Mouse (Mus musculus): ENCODE results near the gene Rnasel. TPM values are rescaled to one million over a fixed set of nuclear protein-coding genes. Genes with fewer than 3 reads are reported as not detected.

Rnasel gene
- polyA plus RNA-seq, 2 experiments, result 15.6 to 17.8 TPM

DNA sequence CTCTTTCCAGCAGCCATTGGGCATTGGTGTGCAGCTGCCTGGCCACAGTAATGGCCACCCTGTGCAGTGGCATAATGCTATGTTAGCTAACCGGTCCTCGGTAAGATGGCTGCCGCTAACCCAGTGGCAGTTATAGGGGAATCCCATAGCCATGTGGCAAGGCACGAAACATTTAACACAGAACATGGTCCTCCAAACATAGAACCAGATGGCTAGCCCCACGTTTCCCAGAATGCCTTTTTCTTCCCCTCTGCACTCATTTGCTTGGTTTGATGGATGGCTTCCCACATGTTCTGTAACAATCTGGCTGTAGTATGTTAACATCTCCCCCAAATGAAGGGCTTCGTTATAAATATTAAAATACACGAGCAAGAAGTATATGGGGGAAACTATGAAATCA is 27.0 kb downstream of the Rnasel start:
- no peaks in the 10 kb centered on the region for H3K4me1 ChIP-seq (replicated peaks; ENCODE audit: control insufficient read depth in 2 of 2, insufficient read depth in 2 of 2, low read length in 1 of 2)
- DNase-seq (ENCODE audit: low read depth in 3 of 3, low spot score in 3 of 3), result no peak
- no peaks in the 10 kb centered on the region for H3K27me3 ChIP-seq (ENCODE audit: control insufficient read depth, insufficient read depth, low read length)
- ATAC-seq (ENCODE audit: insufficient read depth), result no peak
- TF ChIP-seq EP300 (IDR thresholded peaks at IDR 0.05; ENCODE audit: low read depth), result no peak
- no peak for TF ChIP-seq CTCF (IDR thresholded peaks at IDR 0.05; ENCODE audit: low read depth)
- H3K9ac ChIP-seq (replicated peaks), result no peak overlapping the region
- WGBS (ENCODE audit: insufficient replicate concordance), result 74% methylated on average over 7 of the region's 7 CpGs
- no peaks in the 10 kb centered on the region for H3K36me3 ChIP-seq (replicated peaks; ENCODE audit: control insufficient read depth, insufficient read depth, low read depth)
- no peak overlapping the region for H3K27ac ChIP-seq
- H3K4me3 ChIP-seq (ENCODE audit: insufficient read depth in 1 of 2, low read depth in 2 of 2, low read length in 2 of 2), result no peak overlapping the region
- no peaks in the 10 kb centered on the region for H3K9me3 ChIP-seq (ENCODE audit: control insufficient read depth, low read length)
- H3K4me2 ChIP-seq (ENCODE audit: low read depth), result no peak overlapping the region

DNA sequence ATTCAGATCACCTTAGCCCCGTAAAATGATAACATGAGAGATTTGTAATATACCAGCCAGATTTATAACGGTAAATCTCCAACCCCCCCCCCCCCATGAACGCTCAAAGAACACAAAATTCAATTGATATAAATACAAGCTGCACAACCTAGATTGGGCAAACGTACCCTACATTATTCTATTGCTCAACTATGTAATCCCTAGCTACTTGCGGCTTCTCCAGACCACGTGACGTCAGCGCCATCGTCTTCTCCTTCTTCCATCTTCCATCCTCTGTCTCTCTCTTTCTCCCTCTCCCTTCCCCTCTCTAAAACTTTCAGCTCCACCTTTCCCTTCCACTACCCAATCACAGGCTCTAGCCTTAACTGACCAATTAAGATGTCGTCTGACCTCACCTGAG is 29.0 kb downstream of the Rnasel start:
- no peak for TF ChIP-seq CTCF (IDR thresholded peaks at IDR 0.05; ENCODE audit: low read depth)
- Histone ChIP-seq H3K27ac (no peak overlapping the region), H3K9ac (replicated peaks) (no peak overlapping the region), H3K4me1 (replicated peaks; ENCODE audit: control insufficient read depth in 2 of 2, insufficient read depth in 2 of 2, low read length in 1 of 2) (no peaks in the 10 kb centered on the region), H3K27me3 (ENCODE audit: control insufficient read depth, insufficient read depth, low read length) (no peaks in the 10 kb centered on the region), H3K4me2 (ENCODE audit: low read depth) (no peak overlapping the region), H3K9me3 (ENCODE audit: control insufficient read depth, low read length) (no peaks in the 10 kb centered on the region), H3K4me3 (ENCODE audit: insufficient read depth in 1 of 2, low read depth in 2 of 2, low read length in 2 of 2) (no peak overlapping the region), H3K36me3 (replicated peaks; ENCODE audit: control insufficient read depth, insufficient read depth, low read depth) (no peaks in the 10 kb centered on the region)
- DNase-seq (ENCODE audit: low read depth in 3 of 3, low spot score in 3 of 3), result no peak
- 72% methylated on average over 10 of the region's 10 CpGs for WGBS (ENCODE audit: insufficient replicate concordance)
- ATAC-seq (ENCODE audit: insufficient read depth), result no peak

DNA sequence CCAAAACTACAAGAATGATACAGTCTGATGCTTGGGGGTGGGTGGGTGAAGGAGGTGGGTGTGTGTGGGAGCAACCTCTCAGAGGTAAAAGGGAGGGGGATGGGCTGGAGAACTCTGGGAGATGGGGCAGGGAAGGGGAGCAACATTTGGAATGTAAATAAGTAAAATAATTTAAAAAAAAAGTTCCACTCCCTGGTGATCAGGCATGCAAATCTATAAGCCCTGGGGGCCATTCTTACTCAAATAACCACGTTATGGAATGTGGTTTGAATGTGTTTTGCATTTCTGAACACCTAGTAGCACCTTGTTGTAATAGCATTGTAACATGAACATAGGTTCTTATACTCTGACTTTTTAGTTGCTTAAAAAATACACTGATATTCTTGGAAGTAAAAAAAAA is 34.1 kb downstream of the Rnasel start:
- ATAC-seq (ENCODE audit: insufficient read depth), result no peak
- Histone ChIP-seq H3K9ac (replicated peaks) (no peak overlapping the region), H3K27ac (no peak overlapping the region), H3K9me3 (ENCODE audit: control insufficient read depth, low read length) (no peaks in the 10 kb centered on the region), H3K27me3 (ENCODE audit: control insufficient read depth, insufficient read depth, low read length) (no peaks in the 10 kb centered on the region), H3K4me3 (ENCODE audit: insufficient read depth in 1 of 2, low read depth in 2 of 2, low read length in 2 of 2) (no peak overlapping the region), H3K4me1 (replicated peaks; ENCODE audit: control insufficient read depth in 2 of 2, insufficient read depth in 2 of 2, low read length in 1 of 2) (0 out of 4 replicates have a peak, but pooled peaks cover 0 to 2% of the 10 kb centered on the region in 2 experiments), H3K36me3 (replicated peaks; ENCODE audit: control insufficient read depth, insufficient read depth, low read depth) (no peaks in the 10 kb centered on the region), H3K4me2 (ENCODE audit: low read depth) (no peak overlapping the region)
- no peak for TF ChIP-seq EP300 (IDR thresholded peaks at IDR 0.05; ENCODE audit: low read depth)
- no peak for TF ChIP-seq CTCF (IDR thresholded peaks at IDR 0.05; ENCODE audit: low read depth)
- 32% methylated on average over 1 of the region's 1 CpGs for WGBS (ENCODE audit: insufficient replicate concordance)
- no peak for DNase-seq (ENCODE audit: low read depth in 3 of 3, low spot score in 3 of 3)

DNA sequence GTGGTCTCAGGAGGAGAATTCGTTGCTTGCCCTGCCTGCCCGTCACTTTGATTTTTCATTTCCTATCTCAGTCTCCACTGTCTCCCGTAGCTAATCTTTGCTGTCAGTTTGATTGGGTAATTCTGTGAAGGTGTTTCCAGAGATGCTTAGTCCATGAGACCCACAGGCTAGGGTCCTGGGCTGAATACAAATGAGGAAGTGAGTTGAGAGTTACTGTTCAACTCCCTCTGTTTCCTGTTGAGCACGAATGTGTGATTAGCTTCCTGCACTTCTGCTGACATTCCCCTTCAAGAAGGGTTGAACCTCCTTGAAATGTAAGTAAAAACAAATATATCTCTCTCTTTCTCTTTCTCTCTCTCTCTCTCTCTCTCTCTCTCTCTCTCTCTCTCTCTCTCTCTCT is 36.4 kb downstream of the Rnasel start:
- H3K27me3 ChIP-seq (ENCODE audit: control insufficient read depth, insufficient read depth, low read length), result no peaks in the 10 kb centered on the region
- no peak for ATAC-seq (ENCODE audit: insufficient read depth)
- no peaks in the 10 kb centered on the region for H3K36me3 ChIP-seq (replicated peaks; ENCODE audit: control insufficient read depth, insufficient read depth, low read depth)
- H3K4me1 ChIP-seq (replicated peaks; ENCODE audit: control insufficient read depth in 2 of 2, insufficient read depth in 2 of 2, low read length in 1 of 2), result 0 out of 4 replicates have a peak, but pooled peaks cover 0 to 2% of the 10 kb centered on the region in 2 experiments
- H3K27ac ChIP-seq, result no peak overlapping the region
- WGBS (ENCODE audit: insufficient replicate concordance), result 10% methylated on average over 4 of the region's 4 CpGs
- no peak for DNase-seq (ENCODE audit: low read depth in 3 of 3, low spot score in 3 of 3)
- TF ChIP-seq EP300 (IDR thresholded peaks at IDR 0.05; ENCODE audit: low read depth), result no peak
- no peak for TF ChIP-seq CTCF (IDR thresholded peaks at IDR 0.05; ENCODE audit: low read depth)
- H3K4me3 ChIP-seq (ENCODE audit: insufficient read depth in 1 of 2, low read depth in 2 of 2, low read length in 2 of 2), result no peak overlapping the region
- no peaks in the 10 kb centered on the region for H3K9me3 ChIP-seq (ENCODE audit: control insufficient read depth, low read length)
- no peak overlapping the region for H3K4me2 ChIP-seq (ENCODE audit: low read depth)
- H3K9ac ChIP-seq (replicated peaks), result no peak overlapping the region

DNA sequence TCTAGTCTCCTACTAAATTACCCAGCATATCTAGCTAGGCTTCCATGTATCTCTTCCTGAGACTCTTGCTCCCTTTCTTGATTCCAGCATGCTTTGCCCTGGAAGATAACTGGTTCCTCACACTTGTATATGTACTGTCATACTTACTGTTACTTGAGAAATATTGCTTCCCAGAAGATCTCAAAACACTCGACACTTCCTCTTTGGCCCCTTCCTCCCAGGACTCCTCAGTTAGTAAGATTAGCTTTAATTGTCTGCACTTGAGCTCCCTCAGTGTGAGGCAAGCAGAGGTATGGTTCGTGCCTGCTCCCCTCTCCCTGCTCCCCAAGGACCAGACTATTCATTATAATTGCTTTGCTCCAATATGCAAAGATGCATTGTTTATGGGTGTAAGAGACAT is 41.5 kb downstream of the Rnasel start:
- no peaks in the 10 kb centered on the region for H3K36me3 ChIP-seq (replicated peaks; ENCODE audit: control insufficient read depth, insufficient read depth, low read depth)
- H3K27me3 ChIP-seq (ENCODE audit: control insufficient read depth, insufficient read depth, low read length), result no peaks in the 10 kb centered on the region
- no peak overlapping the region for H3K9ac ChIP-seq (replicated peaks)
- 0 out of 4 replicates have a peak, but pooled peaks cover 0 to 2% of the 10 kb centered on the region in 2 experiments for H3K4me1 ChIP-seq (replicated peaks; ENCODE audit: control insufficient read depth in 2 of 2, insufficient read depth in 2 of 2, low read length in 1 of 2)
- H3K4me2 ChIP-seq (ENCODE audit: low read depth), result no peak overlapping the region
- H3K27ac ChIP-seq, result no peak overlapping the region
- DNase-seq (ENCODE audit: low read depth in 3 of 3, low spot score in 3 of 3) (no peak), ATAC-seq (ENCODE audit: insufficient read depth) (no peak)
- TF ChIP-seq EP300 (IDR thresholded peaks at IDR 0.05; ENCODE audit: low read depth), result no peak
- no peak for TF ChIP-seq CTCF (IDR thresholded peaks at IDR 0.05; ENCODE audit: low read depth)
- 9% methylated on average over 2 of the region's 2 CpGs for WGBS (ENCODE audit: insufficient replicate concordance)
- H3K4me3 ChIP-seq (ENCODE audit: insufficient read depth in 1 of 2, low read depth in 2 of 2, low read length in 2 of 2), result no peak overlapping the region
- H3K9me3 ChIP-seq (ENCODE audit: control insufficient read depth, low read length), result no peaks in the 10 kb centered on the region
